Mouse (Mus musculus): ENCODE measurements at regions not wholly inside any gene's neighbourhood (a gene's known extent, or its start where the extent isn't known, plus 50 kb on each side); places are given as distances from the start of the nearest gene placed in this dataset.
"Not testable (repeated sequence)": the region's sequence is repeated elsewhere in the genome, so short reads cannot be mapped to it uniquely, and the experiment has no call there.

DNA sequence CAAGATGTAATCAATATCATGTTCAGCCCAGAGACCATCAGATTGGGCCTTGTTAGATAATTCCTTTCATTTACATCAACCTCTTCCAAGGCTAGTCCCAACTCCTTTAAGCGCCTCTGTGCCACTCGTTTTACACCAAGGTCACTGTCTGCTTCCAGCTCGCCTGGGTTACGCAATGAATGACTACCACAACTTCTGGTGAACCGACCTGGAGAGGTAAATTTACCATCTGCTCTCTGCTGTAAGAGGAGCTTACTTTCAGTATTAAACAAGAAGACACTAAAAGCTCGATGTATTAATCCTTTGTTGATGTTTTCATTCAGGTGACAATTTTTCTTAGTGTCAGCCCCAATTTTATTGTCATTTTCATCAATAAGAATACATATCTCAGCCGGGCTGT, 51.7 kb upstream of the Fam174b start:
- no peaks in the 10 kb centered on the region for H3K36me3 ChIP-seq (ENCODE audit: inconsistent target)
- WGBS (ENCODE audit: missing documents), result 49% methylated on average over 6 of the region's 7 CpGs
- H3K4me3 ChIP-seq (ENCODE audit: inconsistent target), result no peak overlapping the region

DNA sequence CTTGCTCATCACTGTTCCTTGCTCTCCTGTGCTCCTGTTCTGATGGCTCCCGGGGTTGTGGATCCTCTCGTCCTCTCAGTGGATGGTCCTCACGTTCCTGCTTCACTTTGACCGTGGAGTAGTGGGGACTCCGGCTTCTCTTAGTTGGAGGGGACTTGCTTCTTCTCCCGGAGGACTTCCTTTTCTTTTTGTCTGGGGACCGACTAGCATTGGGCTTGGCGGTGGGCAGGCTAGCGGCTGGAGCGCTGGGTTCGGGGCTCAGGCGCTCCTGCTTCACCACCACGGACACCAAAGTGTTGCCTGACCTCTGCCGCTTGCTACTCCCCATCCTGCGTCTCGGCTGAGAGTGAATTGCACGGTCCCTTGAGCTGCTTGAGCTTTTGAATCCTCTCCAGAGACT, 53.9 kb upstream of the Fam174b start:
- not testable (repeated sequence) for H3K27ac ChIP-seq; H3K79me2 ChIP-seq (ENCODE audit: inconsistent target); H3K36me3 ChIP-seq (ENCODE audit: inconsistent target); H3K4me3 ChIP-seq (ENCODE audit: inconsistent target)
- 88% methylated on average over 11 of the region's 17 CpGs for WGBS (ENCODE audit: missing documents)

More for the DNA sequence above, 51.7 kb upstream of the Fam174b start:
- Histone ChIP-seq H3K27ac (no peak overlapping the region), H3K79me2 (ENCODE audit: inconsistent target) (no peaks in the 10 kb centered on the region)

DNA sequence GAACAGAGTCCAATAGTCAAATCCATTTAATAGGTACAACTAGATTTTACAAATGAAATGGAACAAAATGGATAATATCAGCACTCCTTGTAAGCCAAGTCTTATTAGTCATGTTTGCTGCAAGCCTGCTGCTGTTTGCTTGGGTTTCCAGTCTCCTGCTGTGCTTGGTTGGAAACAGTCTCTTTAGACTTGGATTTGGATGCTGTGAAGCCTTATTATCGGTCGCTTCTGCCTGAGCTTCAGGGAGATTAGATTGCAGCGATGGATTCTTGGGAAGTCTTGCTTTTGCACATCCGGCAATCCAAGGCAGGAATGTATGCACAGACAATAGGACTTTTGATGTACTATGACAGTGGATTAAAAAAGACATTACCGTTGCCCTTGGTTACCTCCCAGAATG, 57.3 kb upstream of the Fam174b start:
- no peaks in the 10 kb centered on the region for H3K36me3 ChIP-seq (ENCODE audit: inconsistent target)
- H3K27ac ChIP-seq, result no peak overlapping the region
- no peaks in the 10 kb centered on the region for H3K79me2 ChIP-seq (ENCODE audit: inconsistent target)
- no peak overlapping the region for H3K4me3 ChIP-seq (ENCODE audit: inconsistent target)
- 92% methylated on average over 5 of the region's 5 CpGs for WGBS (ENCODE audit: missing documents)

DNA sequence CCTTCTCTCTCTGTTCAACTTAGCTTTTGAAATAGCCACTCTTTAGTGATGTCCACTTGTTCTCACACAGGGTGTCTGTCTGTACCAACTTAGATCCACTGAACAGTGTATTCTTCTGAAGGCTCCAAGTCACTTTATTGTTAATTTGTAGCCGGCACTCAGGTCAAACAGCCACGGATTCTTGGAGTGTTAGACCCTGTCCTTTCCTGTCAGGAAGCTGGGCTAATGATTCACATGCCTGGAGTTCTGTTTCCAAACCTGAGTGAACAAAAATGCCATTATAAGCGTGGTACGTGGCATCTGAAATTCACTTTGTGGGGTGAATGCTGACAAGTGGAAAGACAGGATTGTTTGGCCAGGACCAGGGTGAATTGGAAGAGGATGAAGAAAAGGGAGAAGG, 69.5 kb upstream of the Fam174b start:
- no peaks in the 10 kb centered on the region for H3K79me2 ChIP-seq (ENCODE audit: inconsistent target)
- no peak overlapping the region for H3K4me3 ChIP-seq (ENCODE audit: inconsistent target)
- H3K36me3 ChIP-seq (ENCODE audit: inconsistent target), result no peaks in the 10 kb centered on the region
- WGBS (ENCODE audit: missing documents), result 52% methylated on average over 4 of the region's 4 CpGs
- no peak overlapping the region for H3K27ac ChIP-seq

DNA sequence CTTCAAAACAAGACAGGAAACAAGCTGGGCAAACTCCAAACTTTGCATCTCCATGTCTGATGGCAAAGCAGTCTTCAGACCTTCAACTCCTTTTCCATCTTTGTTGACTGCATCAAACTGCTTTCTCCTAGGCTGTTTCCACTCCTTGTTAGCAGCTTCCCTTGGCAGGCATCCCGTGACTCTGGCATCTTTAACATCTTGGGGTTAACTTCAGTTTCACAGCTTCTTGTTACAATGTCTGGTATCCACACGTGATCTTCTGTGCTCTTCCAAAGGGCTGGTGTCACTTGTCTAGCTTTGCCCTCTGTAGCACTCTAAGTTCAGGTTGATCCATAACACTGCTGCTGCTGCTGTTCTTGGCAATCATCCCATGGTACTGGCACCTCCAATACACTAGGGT, 71.3 kb upstream of the Fam174b start:
- no peaks in the 10 kb centered on the region for H3K79me2 ChIP-seq (ENCODE audit: inconsistent target)
- H3K4me3 ChIP-seq (ENCODE audit: inconsistent target), result no peak overlapping the region
- no peaks in the 10 kb centered on the region for H3K36me3 ChIP-seq (ENCODE audit: inconsistent target)
- 84% methylated on average over 2 of the region's 2 CpGs for WGBS (ENCODE audit: missing documents)
- H3K27ac ChIP-seq, result no peak overlapping the region

DNA sequence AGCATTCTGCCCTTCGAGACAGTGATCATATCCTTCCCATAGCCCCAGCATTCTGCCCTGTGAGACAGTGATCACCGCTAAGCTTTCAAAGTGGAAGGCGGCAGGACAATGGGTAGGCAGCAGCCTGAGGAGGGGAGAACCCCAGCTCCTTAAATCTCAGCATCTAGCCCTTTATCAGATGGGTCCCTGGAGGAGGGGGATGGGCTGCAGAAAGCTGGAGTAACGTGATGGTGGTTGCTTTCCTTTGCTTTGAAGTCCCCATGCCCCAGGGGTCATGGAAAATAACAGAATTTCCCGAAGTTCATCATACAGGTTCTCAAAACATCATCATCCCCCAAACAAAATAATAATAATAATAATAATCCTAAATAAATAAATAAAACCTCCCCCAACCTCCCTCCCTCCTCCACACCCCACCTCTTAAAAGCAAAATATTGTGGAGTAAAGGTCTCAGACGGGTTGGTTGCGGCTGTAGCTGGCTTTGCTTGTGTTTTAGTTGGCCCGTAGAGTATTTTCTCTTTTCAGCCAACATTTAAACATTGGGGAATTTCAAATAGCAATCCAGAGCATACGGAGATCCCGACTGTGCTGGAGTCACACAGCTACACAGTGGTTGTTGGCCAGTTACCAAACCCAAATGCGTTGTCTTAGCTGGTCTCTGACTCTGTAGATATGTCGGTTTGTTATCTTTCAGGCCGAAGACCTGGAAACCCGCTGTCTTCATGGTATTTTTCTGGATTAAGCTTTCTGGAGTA, 73.0 kb upstream of the Fam174b start:
- Histone ChIP-seq H3K79me2 (ENCODE audit: inconsistent target) (no peaks in the 10 kb centered on the region), H3K4me3 (ENCODE audit: inconsistent target) (no peak overlapping the region), H3K36me3 (ENCODE audit: inconsistent target) (no peaks in the 10 kb centered on the region), H3K27ac (no peak overlapping the region)
- 84% methylated on average over 13 of the region's 14 CpGs for WGBS (ENCODE audit: missing documents)

DNA sequence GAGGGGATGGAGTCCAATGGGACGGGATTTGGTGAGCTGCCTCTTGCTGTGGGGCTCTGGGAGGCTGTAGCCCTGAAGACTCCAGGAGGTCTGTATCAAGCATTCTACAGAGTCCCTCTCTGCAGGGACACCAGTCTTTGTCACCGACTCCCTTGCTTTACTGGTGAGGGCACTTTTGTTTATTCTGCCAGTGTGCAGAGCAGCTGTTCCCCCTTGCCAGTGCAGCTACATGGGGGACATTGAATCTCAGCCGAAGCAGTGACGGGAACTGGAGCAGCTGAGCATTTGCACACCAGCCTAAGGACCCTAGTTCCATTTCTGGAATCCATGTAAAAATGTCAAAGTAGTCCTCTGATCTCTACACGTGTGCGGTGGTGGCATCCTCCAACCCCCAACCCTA, 75.1 kb upstream of the Fam174b start:
- WGBS (ENCODE audit: missing documents), result 91% methylated on average over 6 of the region's 6 CpGs

DNA sequence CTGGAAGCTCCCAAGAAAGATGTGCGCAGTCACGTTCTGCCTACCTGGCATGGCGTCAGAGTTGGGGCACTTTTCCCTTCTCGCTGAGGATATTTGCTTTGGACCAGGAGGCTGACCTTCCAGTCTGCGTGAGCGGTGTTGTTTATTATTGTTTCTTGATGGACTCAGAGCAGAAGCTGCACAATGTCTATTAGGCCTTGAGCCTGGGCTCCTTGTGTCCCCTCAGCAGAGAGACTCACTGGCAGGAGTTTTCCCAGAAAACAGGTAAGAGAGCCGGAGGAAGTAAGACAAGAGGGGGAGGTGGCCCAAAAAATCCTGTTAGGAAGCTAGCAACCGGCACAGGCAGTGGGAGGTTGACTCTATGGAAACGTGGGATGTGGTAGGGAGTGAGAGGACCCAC, 77.6 kb upstream of the Fam174b start:
- H3K79me2 ChIP-seq (ENCODE audit: inconsistent target), result no peaks in the 10 kb centered on the region
- 96% methylated on average over 9 of the region's 9 CpGs for WGBS (ENCODE audit: missing documents)
- no peak overlapping the region for H3K27ac ChIP-seq
- H3K4me3 ChIP-seq (ENCODE audit: inconsistent target), result no peak overlapping the region
- H3K36me3 ChIP-seq (ENCODE audit: inconsistent target), result no peaks in the 10 kb centered on the region

More for the DNA sequence above, 75.1 kb upstream of the Fam174b start:
- Histone ChIP-seq H3K27ac (no peak overlapping the region), H3K79me2 (ENCODE audit: inconsistent target) (no peaks in the 10 kb centered on the region), H3K36me3 (ENCODE audit: inconsistent target) (no peaks in the 10 kb centered on the region), H3K4me3 (ENCODE audit: inconsistent target) (no peak overlapping the region)

DNA sequence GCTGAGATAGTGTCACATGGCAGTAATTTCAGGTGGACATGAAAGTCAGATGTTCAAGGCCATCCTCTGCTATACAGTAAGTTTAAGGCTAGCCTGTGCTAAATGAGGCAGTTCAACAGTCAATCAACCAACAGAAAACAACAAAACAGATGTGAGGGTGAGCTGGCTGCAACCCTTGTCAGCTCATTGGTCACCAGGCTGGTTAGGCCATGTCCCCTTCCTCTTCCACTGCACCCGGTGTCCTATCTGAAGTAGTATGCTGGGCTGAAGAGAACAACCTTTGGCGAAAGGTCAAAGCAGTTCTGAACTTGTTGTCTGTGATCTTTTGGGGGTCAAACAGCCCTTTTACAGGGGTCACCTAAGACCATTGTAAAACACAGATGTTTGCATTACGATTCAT, 78.2 kb upstream of the Fam174b start:
- H3K27ac ChIP-seq, result no peak overlapping the region
- no peaks in the 10 kb centered on the region for H3K79me2 ChIP-seq (ENCODE audit: inconsistent target)
- WGBS (ENCODE audit: missing documents), result 82% methylated on average over 2 of the region's 3 CpGs
- H3K36me3 ChIP-seq (ENCODE audit: inconsistent target), result no peaks in the 10 kb centered on the region
- H3K4me3 ChIP-seq (ENCODE audit: inconsistent target), result no peak overlapping the region

DNA sequence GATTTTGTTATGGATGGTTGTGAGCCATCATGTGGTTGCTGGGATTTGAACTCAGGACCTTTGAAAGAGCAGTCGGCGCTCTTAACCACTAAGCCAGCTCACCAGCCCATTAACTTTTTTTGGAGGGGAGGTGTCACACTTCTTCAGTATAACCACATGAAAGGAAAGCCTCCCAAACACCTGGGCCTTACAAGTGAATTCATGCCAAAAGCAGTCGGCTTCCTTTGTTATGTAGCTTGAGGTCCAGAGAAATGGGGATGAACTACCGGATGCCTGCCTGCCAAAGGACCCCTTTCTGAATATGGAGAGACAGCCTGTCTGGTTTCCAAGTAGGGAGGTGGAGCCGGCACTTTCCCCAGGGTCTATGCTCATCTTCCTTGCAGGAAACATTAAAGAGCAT, 80.6 kb upstream of the Fam174b start:
- WGBS (ENCODE audit: missing documents), result 95% methylated on average over 5 of the region's 5 CpGs
- H3K4me3 ChIP-seq (ENCODE audit: inconsistent target), result no peak overlapping the region
- H3K79me2 ChIP-seq (ENCODE audit: inconsistent target), result no peaks in the 10 kb centered on the region
- H3K27ac ChIP-seq, result no peak overlapping the region
- no peaks in the 10 kb centered on the region for H3K36me3 ChIP-seq (ENCODE audit: inconsistent target)

DNA sequence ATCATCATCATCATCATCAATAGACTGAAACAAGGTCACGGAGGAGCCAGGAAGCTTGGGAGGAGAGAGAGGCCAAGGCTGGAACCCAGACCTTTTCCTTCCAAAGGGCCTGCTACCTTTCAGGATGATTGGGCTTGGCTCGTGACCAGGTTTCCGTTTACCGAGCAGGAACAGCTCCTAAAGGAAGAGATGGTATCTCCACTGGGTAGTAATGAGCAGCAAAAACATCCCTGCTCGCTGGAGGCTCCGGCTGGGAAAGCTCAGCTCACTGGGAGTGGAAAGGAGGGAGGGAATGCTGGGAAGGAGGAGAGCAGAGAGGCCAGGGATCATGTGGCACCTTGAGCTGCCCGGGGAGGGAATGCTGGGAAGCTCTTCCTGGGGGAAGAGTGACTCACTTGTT, 82.8 kb upstream of the Fam174b start:
- no peaks in the 10 kb centered on the region for H3K79me2 ChIP-seq (ENCODE audit: inconsistent target)
- no peak overlapping the region for H3K4me3 ChIP-seq (ENCODE audit: inconsistent target)
- WGBS (ENCODE audit: missing documents), result 57% methylated on average over 7 of the region's 7 CpGs
- no peaks in the 10 kb centered on the region for H3K36me3 ChIP-seq (ENCODE audit: inconsistent target)
- H3K27ac ChIP-seq, result no peak overlapping the region

DNA sequence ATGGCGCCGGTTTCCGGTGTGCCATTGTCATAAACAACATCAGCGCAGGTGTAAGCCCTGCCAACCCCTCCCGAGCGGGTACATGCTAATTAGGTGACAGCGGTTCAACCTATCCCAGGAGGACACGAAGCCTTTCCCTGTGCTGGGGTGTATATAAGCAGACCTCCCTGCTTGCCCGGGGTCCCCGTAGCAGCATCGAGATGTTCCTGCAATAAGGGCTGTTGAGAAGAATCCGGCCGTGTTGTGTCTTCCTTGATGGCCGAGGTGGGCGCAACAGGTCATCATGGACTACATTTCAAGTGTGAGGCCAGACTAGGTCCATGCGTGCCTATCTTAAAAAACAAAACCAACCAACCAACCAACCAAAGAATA, 83.7 kb upstream of the Fam174b start:
- H3K36me3 ChIP-seq (ENCODE audit: inconsistent target); H3K4me3 ChIP-seq (ENCODE audit: inconsistent target); H3K27ac ChIP-seq; H3K79me2 ChIP-seq (ENCODE audit: inconsistent target): not testable (repeated sequence)
- 94% methylated on average over 10 of the region's 16 CpGs for WGBS (ENCODE audit: missing documents)

DNA sequence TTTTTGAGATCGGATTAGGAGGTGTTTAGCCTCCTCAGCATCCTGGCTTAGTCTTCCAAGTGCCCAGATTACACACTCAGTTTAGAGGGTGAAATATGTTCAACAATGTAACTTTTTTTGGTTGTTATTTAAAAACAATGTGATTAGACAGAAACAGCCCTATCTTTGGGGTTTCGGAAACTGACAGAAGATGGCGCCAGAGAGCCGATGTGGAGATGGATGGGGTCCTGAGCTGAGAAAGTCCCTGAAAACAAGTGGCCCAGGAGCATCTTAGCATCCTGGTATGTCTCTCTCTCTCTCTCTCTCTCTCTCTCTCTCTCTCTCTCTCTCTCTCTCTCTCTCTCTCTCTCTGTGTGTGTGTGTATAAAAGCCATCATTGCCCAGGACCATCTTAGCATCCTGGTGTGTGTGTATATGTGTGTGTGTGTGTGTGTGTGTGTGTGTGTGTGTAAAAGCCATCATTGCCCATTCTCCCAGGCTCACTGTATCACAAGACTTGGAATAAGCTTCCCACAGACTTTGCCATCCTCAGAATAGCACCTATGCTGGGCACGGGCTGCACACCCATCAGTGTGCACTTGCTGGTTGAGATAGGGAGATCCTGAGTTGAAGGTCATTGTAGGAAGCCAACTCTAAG, 84.2 kb upstream of the Fam174b start:
- no peak overlapping the region for H3K27ac ChIP-seq
- H3K4me3 ChIP-seq (ENCODE audit: inconsistent target), result no peak overlapping the region
- no peaks in the 10 kb centered on the region for H3K36me3 ChIP-seq (ENCODE audit: inconsistent target)
- WGBS (ENCODE audit: missing documents), result 23% methylated on average over 5 of the region's 5 CpGs
- no peaks in the 10 kb centered on the region for H3K79me2 ChIP-seq (ENCODE audit: inconsistent target)

DNA sequence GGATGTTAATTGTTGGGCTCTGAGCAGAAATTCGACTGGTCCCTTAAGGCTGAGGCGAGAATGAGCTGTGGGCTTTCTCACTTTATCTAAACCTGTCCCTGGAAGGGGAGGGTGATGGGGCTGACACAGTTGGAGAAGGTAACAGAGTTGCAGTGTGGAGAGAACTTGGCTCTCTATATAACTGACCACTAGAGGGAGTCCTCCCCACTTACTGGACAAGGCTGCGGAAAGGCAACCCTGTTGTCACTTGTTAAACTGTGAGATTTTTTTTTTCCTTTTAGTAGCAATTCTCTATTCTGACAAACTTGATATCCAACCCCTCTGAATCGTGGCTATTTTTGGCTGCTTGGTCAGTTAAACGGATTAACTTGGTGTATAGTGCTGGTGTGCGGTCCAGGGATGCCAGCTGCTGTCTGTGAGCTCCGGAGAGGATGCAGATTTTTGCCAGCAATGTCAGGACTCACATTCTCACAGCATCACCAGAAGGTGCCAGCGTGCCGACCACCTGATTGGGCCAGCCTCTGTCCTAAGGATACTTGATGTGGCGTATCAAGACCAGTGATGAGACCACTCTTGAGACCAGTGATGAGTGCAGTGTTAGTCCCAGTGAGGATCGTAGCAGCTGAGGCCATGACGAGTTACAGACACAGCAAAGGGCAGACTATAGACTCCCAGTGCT, 85.8 kb upstream of the Fam174b start:
- WGBS (ENCODE audit: missing documents), result 43% methylated on average over 12 of the region's 12 CpGs
- no peaks in the 10 kb centered on the region for H3K36me3 ChIP-seq (ENCODE audit: inconsistent target)
- H3K4me3 ChIP-seq (ENCODE audit: inconsistent target), result no peak overlapping the region

DNA sequence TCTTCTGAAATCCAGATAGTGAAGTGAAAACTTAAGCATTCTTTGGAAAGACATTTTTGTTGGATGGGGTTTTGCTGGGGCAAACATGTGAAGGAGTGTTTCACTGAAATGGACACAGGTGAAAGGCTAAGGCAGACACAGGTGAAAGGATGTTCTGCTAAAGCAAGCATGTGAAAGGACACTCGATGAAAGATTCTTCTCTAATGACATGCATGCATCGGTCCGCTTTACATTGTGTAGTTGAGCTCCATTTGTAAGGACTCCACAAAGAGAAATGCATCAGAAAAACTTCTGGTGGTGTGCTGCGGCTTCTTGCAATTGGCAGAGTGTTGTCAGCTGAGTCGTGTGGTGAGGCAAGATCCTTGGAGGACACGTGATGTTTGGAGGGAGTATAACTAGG, 89.2 kb upstream of the Fam174b start:
- Histone ChIP-seq H3K36me3 (ENCODE audit: inconsistent target) (no peaks in the 10 kb centered on the region), H3K27ac (no peak overlapping the region), H3K4me3 (ENCODE audit: inconsistent target) (no peak overlapping the region), H3K79me2 (ENCODE audit: inconsistent target) (no peaks in the 10 kb centered on the region)
- WGBS (ENCODE audit: missing documents), result 88% methylated on average over 6 of the region's 6 CpGs

More for the DNA sequence above, 85.8 kb upstream of the Fam174b start:
- H3K79me2 ChIP-seq (ENCODE audit: inconsistent target), result no peaks in the 10 kb centered on the region
- no peak overlapping the region for H3K27ac ChIP-seq

All from macrophage (primary cell).